Mouse (Mus musculus): ENCODE data around the gene Spire2.

Gene Spire2

GRCm38 (mm10) chr8:123416944-123417555, 84.5 kb downstream of the Spire2 start:
- no peak for DNase-seq (ENCODE audit: low spot score in 2 of 2)

Measured in spleen, postnatal 10 days (tissue).